Mouse (Mus musculus) bone marrow, adult 2 months (tissue): ENCODE results near the gene Washc2. TPM values are rescaled to one million over a fixed set of nuclear protein-coding genes. Genes with fewer than 3 reads are reported as not detected.
"Not testable (repeated sequence)": the region's sequence is repeated elsewhere in the genome, so short reads cannot be mapped to it uniquely, and the experiment has no call there.

Source experiments
- H3K27ac ChIP-seq: fragments of 200-500 bp; 2 replicates; pipeline ENCODE4 v1.5.1; 2012; ENCODE audit warnings: low read depth, mild to moderate bottlenecking, control low read depth, inconsistent platforms, low read length; ENCODE audit not compliant: control insufficient read depth, poor library complexity, insufficient read depth
- H3K4me1 ChIP-seq: fragments of 200-500 bp; 2 replicates; pipeline ENCODE4 v1.6.1; 2011; ENCODE audit warnings: low read length; ENCODE audit not compliant: control insufficient read depth, insufficient read depth
- H3K4me3 ChIP-seq: fragments of 200-500 bp; replicated peaks from 2 replicates; pipeline ENCODE3; 2011; ENCODE audit warnings: mild to moderate bottlenecking, low read depth, low read length, control low read depth; ENCODE audit not compliant: control insufficient read depth
- CTCF ChIP-seq: fragments of 200-500 bp; IDR thresholded peaks from 2 replicates; pipeline ENCODE4 v1.5.1; 2011; ENCODE audit warnings: low read length, control low read depth; ENCODE audit not compliant: control insufficient read depth, insufficient read depth
- POLR2A ChIP-seq: fragments of 200-500 bp; IDR thresholded peaks from 2 replicates; pipeline ENCODE4 v1.6.1; 2011; ENCODE audit warnings: low read depth, mild to moderate bottlenecking, control low read depth, low read length, borderline replicate concordance; ENCODE audit not compliant: control insufficient read depth
- WGBS: fragments of 180-500 bp; shearing (Covaris S2); methylation state at CpG from one replicate; pipeline ENCODE4 v1.1.7; 2018; 5-methylcytosine and 5-hydroxymethylcytosine counted together
- polyA plus RNA-seq: library from polyadenylated mRNA; stranded (reverse); fragments of >200 nt; gene quantifications from 2 replicates; pipeline ENCODE4 v1.2.4, GENCODE M21; 2011; ENCODE audit warnings: low replicate concordance; ENCODE audit not compliant: missing spikeins, insufficient read depth, insufficient read length

Gene Washc2
- 27.5 and 39.4 TPM in 2 replicates for polyA plus RNA-seq

DNA sequence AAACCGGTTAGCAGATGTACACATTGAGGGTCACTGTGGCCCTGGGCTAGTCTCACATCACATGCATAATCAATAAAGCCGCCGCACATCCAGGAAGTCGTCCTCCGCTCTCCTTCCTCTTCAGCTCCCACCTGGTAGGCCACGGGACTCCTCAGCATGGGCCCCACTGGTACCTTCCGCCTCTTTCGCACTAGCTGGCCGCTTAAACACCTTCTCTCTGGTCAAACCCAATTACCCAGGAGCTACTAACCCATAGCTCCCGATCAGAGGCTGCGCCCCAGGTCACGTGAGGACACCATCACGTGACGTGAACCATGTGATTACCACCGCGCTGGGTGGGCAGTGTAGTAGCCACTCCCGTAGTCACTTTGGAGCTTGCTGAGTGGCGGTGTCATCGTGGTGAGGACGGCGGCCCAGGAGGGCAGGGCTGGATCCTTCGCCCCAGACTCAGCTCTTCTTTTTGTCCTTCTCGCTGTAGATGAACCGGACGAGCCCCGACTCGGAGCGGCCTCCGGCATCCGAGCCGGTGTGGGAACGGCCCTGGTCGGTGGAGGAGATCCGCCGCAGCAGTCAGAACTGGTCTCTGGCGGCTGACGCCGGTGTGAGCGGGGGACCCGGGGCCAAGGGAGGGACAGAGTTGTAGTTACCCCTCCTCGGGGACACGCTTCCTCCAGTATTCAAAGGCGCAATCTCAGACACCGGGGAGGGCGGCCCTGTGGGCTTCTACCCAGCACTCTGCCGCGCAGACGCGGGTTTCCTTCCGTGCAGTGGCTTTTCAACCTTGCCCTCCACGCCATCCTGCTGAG is at the start of gene Washc2:
Gene Washc2, plus strand, starts transcription at position 310 of the 806 bp plus-strand sequence.
- no peaks in the 10 kb centered on the region for H3K4me1 ChIP-seq
- under 1% methylated on average over 51 of the region's 51 CpGs for WGBS
- peak; percentile 87 for TF ChIP-seq POLR2A
- peak; percentile 22; the same call in 1 of the 2 replicates for TF ChIP-seq CTCF
- peak within 1 kb of the TSS; percentile 80 for H3K27ac ChIP-seq
- H3K4me3 ChIP-seq = peak within 1 kb of the TSS; percentile 88

DNA sequence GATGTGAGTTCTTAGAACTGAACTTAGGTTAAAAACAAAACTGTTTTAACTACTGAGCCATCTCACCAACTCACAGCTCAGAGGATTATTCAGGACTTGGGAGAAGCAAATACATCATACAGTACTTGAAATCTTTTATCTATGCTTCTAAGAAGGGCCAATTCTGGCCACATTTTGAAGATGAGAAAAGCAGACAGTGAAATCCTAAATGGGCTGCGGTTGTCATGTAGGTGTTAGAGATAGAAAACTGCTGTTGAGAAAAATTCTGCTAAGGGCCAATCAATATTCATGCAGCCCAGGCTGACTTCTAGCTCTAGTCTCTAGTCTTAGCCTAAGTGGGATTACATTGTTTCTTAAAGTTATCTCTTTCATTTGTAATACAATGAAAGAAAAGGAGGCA is 41.5 kb upstream of the Washc2 start:
- 86% methylated on average over 1 of the region's 1 CpGs for WGBS
- TF ChIP-seq CTCF = no peak
- no peak for TF ChIP-seq POLR2A
- Histone ChIP-seq H3K4me1 (no peaks in the 10 kb centered on the region), H3K27ac (no peak overlapping the region), H3K4me3 (no peak overlapping the region)

GRCm38 (mm10) chr6:116173511-116174099 is 34.2 kb upstream of the Washc2 start:
- 92% methylated on average over 37 of the region's 37 CpGs for WGBS
- not testable (repeated sequence) for H3K27ac ChIP-seq, H3K4me3 ChIP-seq, H3K4me1 ChIP-seq

DNA sequence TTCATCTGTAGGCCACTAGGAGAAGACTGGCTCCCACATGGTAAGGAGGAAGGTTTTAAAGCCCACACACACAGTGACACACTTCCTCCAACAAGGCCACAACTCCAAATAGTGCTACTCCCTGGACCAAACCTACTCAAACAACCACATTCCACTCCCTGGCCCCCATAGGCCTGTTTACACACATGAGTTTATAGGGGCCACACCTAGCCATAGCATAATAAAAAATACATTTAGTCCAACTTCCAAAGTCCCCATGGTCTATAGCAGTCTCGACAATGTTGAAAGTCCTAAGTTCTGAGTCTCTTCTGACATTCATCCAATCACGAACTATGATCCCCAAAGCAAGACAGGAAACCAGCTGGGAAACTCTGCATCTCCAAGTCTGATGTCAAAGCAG is 29.5 kb upstream of the Washc2 start:
- Histone ChIP-seq H3K4me3 (no peak overlapping the region), H3K4me1 (no peaks in the 10 kb centered on the region), H3K27ac (no peak overlapping the region)
- no peak for TF ChIP-seq CTCF
- TF ChIP-seq POLR2A = no peak
- 76% methylated on average over 2 of the region's 2 CpGs for WGBS

GRCm38 (mm10) chr6:116180731-116181130 is 27.1 kb upstream of the Washc2 start:
- 72% methylated on average over 3 of the region's 3 CpGs for WGBS
- no peak overlapping the region for H3K27ac ChIP-seq
- H3K4me1 ChIP-seq = no peaks in the 10 kb centered on the region
- no peak overlapping the region for H3K4me3 ChIP-seq
- TF ChIP-seq POLR2A (no peak), CTCF (no peak)

DNA sequence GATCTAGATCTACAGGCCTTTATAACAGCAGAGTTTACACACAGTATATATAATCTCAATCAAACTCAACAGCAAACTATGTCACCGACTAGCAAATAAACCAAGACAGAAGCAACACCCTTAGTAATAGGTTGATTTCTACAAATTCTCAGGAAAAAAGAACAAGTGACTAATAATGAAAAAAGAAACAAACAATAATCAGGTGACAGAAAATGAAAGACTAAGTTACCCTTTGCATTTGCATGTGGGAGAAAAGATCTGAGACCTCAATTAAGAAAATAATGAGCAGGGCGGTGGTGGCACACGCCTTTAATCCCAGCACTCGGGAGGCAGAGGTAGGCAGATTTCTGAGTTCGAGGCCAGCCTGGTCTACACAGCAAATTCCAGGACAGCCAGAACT is 24.3 kb upstream of the Washc2 start:
- no peak overlapping the region for H3K27ac ChIP-seq
- TF ChIP-seq CTCF = no peak
- no peak for TF ChIP-seq POLR2A
- H3K4me1 ChIP-seq = no peaks in the 10 kb centered on the region; the same call in 1 of the 2 replicates
- 81% methylated on average over 5 of the region's 5 CpGs for WGBS
- H3K4me3 ChIP-seq = no peak overlapping the region

GRCm38 (mm10) chr6:116186485-116186884 is 21.4 kb upstream of the Washc2 start:
- no peak overlapping the region for H3K4me3 ChIP-seq
- WGBS = 0% methylated on average over 2 of the region's 2 CpGs
- TF ChIP-seq CTCF (no peak), POLR2A (no peak)
- no peak overlapping the region for H3K27ac ChIP-seq
- no peaks in the 10 kb centered on the region; the same call in 1 of the 2 replicates for H3K4me1 ChIP-seq

- no peak for TF ChIP-seq CTCF
- TF ChIP-seq POLR2A = no peak
- H3K4me3 ChIP-seq = no peak overlapping the region
- H3K4me1 ChIP-seq = no peaks in the 10 kb centered on the region; the same call in 1 of the 2 replicates
- no peak overlapping the region for H3K27ac ChIP-seq
- WGBS = 22% methylated on average over 1 of the region's 1 CpGs
Measured at GRCm38 (mm10) chr6:116189417-116189816, 18.4 kb upstream of the Washc2 start.

DNA sequence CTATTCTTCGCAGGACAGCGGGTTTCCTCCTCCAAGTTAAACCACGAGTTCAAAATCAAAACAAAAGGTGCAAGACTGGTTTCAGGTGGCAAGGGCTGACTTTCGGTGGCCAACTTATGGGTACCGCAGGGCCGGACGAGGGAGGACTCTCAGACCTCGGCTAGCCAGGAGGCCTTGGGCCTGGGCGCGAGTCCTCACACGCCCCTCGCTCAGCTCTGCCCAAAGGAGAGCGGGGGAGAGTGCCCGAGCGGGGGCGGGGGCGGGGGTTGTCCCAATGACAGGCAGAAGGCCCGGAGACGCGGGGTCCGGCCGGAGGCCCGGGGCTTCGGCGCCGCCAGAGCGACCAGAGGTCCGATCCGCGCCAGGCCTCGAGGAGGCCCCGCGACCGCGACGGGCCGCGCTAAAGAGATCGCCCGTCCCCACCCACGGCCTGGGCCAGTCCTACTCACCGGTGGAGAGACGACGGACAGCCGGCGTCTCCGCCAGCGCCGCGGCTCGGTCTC is 15.0 kb upstream of the Washc2 start:
- 1% methylated on average over 51 of the region's 51 CpGs for WGBS
- no peak for TF ChIP-seq CTCF
- Histone ChIP-seq H3K4me3 (peak overlapping the region; percentile 84), H3K4me1 (no peaks in the 10 kb centered on the region; the same call in 1 of the 2 replicates), H3K27ac (peak overlapping the region; percentile 70)
